In the genomic region with DNA sequence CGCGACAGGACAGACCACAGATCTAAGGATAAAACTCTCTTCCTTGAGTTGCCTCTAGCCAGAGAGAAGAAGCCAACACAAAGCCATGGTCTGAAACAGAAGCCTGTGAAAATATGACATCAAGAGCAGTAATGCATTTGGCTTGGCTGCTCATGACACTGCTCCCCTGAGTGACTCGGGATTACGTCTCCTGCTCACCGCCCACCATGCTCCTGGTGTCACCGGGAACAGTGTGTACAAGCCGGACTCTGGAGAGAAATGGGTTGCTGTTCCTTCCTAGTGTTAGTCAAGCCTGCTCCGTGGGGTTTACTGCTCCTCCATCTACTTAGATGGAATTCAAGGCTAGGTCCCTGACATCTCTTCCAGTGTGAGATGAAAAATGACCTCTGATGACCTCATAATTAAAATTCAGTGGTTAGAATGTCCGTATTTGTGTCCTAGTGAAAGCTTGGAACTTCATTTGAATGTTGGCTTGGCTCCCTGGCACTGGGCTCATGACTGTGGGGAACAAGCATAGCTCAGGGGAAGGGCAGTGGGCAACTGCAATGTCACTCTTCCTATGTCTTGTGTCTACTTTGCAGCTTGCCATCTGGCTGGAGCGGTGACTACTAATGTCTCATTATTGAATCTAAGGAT, we compare ENCODE assay signal across 10 mouse cellular contexts. TPM values are rescaled to one million over a fixed set of nuclear protein-coding genes. Genes with fewer than 3 reads are reported as not detected.
DNase-seq lines count a peak whose midpoint lies in the region; ATAC-seq and TF ChIP-seq lines count a peak whose summit lies in the region.
"Had no signal": no experiment of that assay in that cellular context is flagged by ENCODE, and none has a peak within 500 bp of the region (broad histone marks: within the 10 kb centered on the region; RNA-seq: fewer than 3 reads in every experiment).

No protein-coding gene starts in this region.

- ATAC-seq in kidney, embryonic 15.5 days (replicated peaks; ENCODE audit: low FRiP score) = no peak
- peak; percentile 40 for ATAC-seq in heart, embryonic 16.5 days (replicated peaks; ENCODE audit: extremely low read depth, insufficient read depth, low FRiP score)
- ATAC-seq in neural tube, embryonic 15.5 days (ENCODE audit: low FRiP score) = no peak

- no peaks in the 10 kb centered on the region for H3K9me3 ChIP-seq in kidney, embryonic 15.5 days (replicated peaks)
- H3K9me3 ChIP-seq in heart, embryonic 16.5 days (replicated peaks; ENCODE audit: control insufficient read depth, low read length) = peaks cover 4% of the 10 kb centered on the region; the same call in 1 of the 2 replicates
- 0 out of 2 replicates have a peak, but pooled peaks cover 3% of the 10 kb centered on the region for H3K9me3 ChIP-seq in neural tube, embryonic 15.5 days (replicated peaks)
- H3K9me3 ChIP-seq: liver, embryonic 15.5 days had no signal

- peaks cover 3% of the 10 kb centered on the region; the same call in 1 of the 2 replicates for H3K4me1 ChIP-seq in kidney, embryonic 15.5 days
- H3K4me1 ChIP-seq in heart, embryonic 16.5 days (ENCODE audit: control insufficient read depth, insufficient read depth, low read length) = peaks cover 18% of the 10 kb centered on the region
- no peaks in the 10 kb centered on the region for H3K4me1 ChIP-seq in thymus, adult 2 months (replicated peaks; ENCODE audit: control insufficient read depth, insufficient read depth, low read length)
- H3K4me1 ChIP-seq in neural tube, embryonic 15.5 days = no peaks in the 10 kb centered on the region
- H3K4me1 ChIP-seq: liver, embryonic 15.5 days had no signal

- H3K27me3 ChIP-seq in kidney, embryonic 15.5 days = no peaks in the 10 kb centered on the region
- no peaks in the 10 kb centered on the region for H3K27me3 ChIP-seq in heart, embryonic 16.5 days (ENCODE audit: control insufficient read depth, insufficient read depth, low read length)
- H3K27me3 ChIP-seq in thymus, adult 2 months (ENCODE audit: control insufficient read depth, insufficient read depth, low read length) = no peaks in the 10 kb centered on the region
- H3K27me3 ChIP-seq in neural tube, embryonic 15.5 days (replicated peaks) = no peaks in the 10 kb centered on the region
- H3K27me3 ChIP-seq: liver, embryonic 15.5 days had no signal

- no peak overlapping the region for H3K9ac ChIP-seq in kidney, embryonic 15.5 days
- no peak overlapping the region for H3K9ac ChIP-seq in heart, embryonic 16.5 days (ENCODE audit: low read length)
- no peak overlapping the region for H3K9ac ChIP-seq in neural tube, embryonic 15.5 days (replicated peaks)
- H3K9ac ChIP-seq: liver, embryonic 15.5 days had no signal

- no peak overlapping the region for H3K4me2 ChIP-seq in kidney, embryonic 15.5 days
- peak overlapping the region; percentile 44 for H3K4me2 ChIP-seq in heart, embryonic 16.5 days (ENCODE audit: low read depth, low read length)
- no peak overlapping the region for H3K4me2 ChIP-seq in neural tube, embryonic 15.5 days
- H3K4me2 ChIP-seq: liver, embryonic 15.5 days had no signal

- H3K4me3 ChIP-seq in kidney, embryonic 15.5 days (replicated peaks) = no peak overlapping the region
- no peak overlapping the region for H3K4me3 ChIP-seq in heart, embryonic 16.5 days (ENCODE audit: low read length)
- H3K4me3 ChIP-seq in thymus, adult 2 months (ENCODE audit: control insufficient read depth, insufficient read depth, low read length) = no peak overlapping the region
- no peak overlapping the region for H3K4me3 ChIP-seq in neural tube, embryonic 15.5 days (replicated peaks)
- H3K4me3 ChIP-seq: erythroblast, embryonic 14.5 days; liver, embryonic 15.5 days had no signal

- no peak for TF ChIP-seq POLR2A in thymus, adult 2 months (IDR thresholded peaks at IDR 0.05; ENCODE audit: control insufficient read depth, extremely low read depth, insufficient read depth, low read length, poor library complexity)

- no peak for TF ChIP-seq CTCF in thymus, adult 2 months (IDR thresholded peaks at IDR 0.05; ENCODE audit: borderline replicate concordance, control insufficient read depth, extremely low read depth, insufficient read depth, low read length, poor library complexity)

- H3K27ac ChIP-seq in kidney, embryonic 15.5 days = no peak overlapping the region
- peak overlapping the region; percentile 91 for H3K27ac ChIP-seq in heart, embryonic 16.5 days (ENCODE audit: low read length)
- H3K27ac ChIP-seq in thymus, adult 2 months (ENCODE audit: control insufficient read depth, insufficient read depth, low read length) = no peak overlapping the region
- H3K27ac ChIP-seq in neural tube, embryonic 15.5 days (replicated peaks) = no peak overlapping the region
- H3K27ac ChIP-seq: liver, embryonic 15.5 days had no signal

- 87% methylated on average over 10 of the region's 10 CpGs for WGBS in kidney, embryonic 15.5 days
- 83% methylated on average over 10 of the region's 10 CpGs for WGBS in heart, embryonic 16.5 days
- WGBS in thymus, adult 2 months = 93% methylated on average over 10 of the region's 10 CpGs
- 93% methylated on average over 10 of the region's 10 CpGs for WGBS in neural tube, embryonic 15.5 days

- peak; percentile 34 to 52 for DNase-seq in adrenal gland, adult (ENCODE audit: inconsistent age in 2 of 2, low spot score in 1 of 2)
- no peak for DNase-seq in adrenal gland, postnatal 4 days (ENCODE audit: low spot score in 2 of 2)
- DNase-seq in kidney, adult 11 months = peak; percentile 53
- DNase-seq in adipocyte (ENCODE audit: low spot score) = peak; percentile 64
- no peak for DNase-seq in thymus, adult 2 months

- H3K36me3 ChIP-seq in kidney, embryonic 15.5 days = no peaks in the 10 kb centered on the region
- H3K36me3 ChIP-seq in heart, embryonic 16.5 days (ENCODE audit: control insufficient read depth, insufficient read depth) = peaks cover 2% of the 10 kb centered on the region; the same call in 1 of the 2 replicates
- H3K36me3 ChIP-seq in thymus, adult 2 months (ENCODE audit: control insufficient read depth, insufficient read depth, low read length) = no peaks in the 10 kb centered on the region
- no peaks in the 10 kb centered on the region for H3K36me3 ChIP-seq in neural tube, embryonic 15.5 days
- H3K36me3 ChIP-seq: liver, embryonic 15.5 days had no signal

RNA-seq across cellular contexts. Expression of gene Fam189a2, which starts 23.7 kb away (rescaled TPM):
- 10 to 100 TPM; 12.0 to 12.9 TPM for total RNA-seq in adrenal gland, postnatal 4 days (2021)
- 1.5 and 1.6 TPM in 2 replicates for polyA plus RNA-seq in kidney, embryonic 15.5 days (2015; fragmentation: Nextera tagmentation; extraction: Ambion mirVana)
- polyA plus RNA-seq in heart, embryonic 16.5 days (2015; fragmentation: Nextera tagmentation; extraction: Ambion mirVana) = 5.6 and 6.0 TPM in 2 replicates
- polyA plus RNA-seq in thymus, adult 2 months (2012; rRNA removed) = 2.2 and 4.8 TPM in 2 replicates
- 1.6 and 1.9 TPM in 2 replicates for polyA plus RNA-seq in neural tube, embryonic 15.5 days (2015; fragmentation: Nextera tagmentation; extraction: Ambion mirVana)
- polyA plus RNA-seq: erythroblast, embryonic 14.5 days had no signal

Comparison
In these comparisons a context has a peak if more than half of its experiments do, and no peak if none do; other contexts are left out.
1. DNase-seq: peak in adrenal gland, adult (2 of 2), kidney, adult 11 months (single experiment) and adipocyte (single experiment); none in adrenal gland, postnatal 4 days (0 of 2) and thymus, adult 2 months (single experiment).